Mouse (Mus musculus) gastrocnemius, postnatal 36 days (tissue): ENCODE data around the gene Fam83d. TPM values are rescaled to one million over a fixed set of nuclear protein-coding genes. Genes with fewer than 3 reads are reported as not detected.
A peak's percentile ranks its signal among the peaks of the same experiment; 100 is the strongest.

ENCODE experiments used
- DNase-seq, 2 experiments: peaks; one replicate each; pipeline ENCODE4 v3.0.0; 2022
- intact Hi-C: fragments of 180-260 bp; cut with DNase I; formaldehyde crosslinking; loops from one replicate; pipeline ENCODE4 v1.15.1; 2025
- total RNA-seq, 2 experiments: library from RNA; stranded (reverse); gene quantifications; 2 replicates each; pipeline ENCODE4 v1.2.3; 2021

Fam83d gene
- total RNA-seq, 2 experiments from 2014 or later = 1.1 to 1.7 TPM

DNA sequence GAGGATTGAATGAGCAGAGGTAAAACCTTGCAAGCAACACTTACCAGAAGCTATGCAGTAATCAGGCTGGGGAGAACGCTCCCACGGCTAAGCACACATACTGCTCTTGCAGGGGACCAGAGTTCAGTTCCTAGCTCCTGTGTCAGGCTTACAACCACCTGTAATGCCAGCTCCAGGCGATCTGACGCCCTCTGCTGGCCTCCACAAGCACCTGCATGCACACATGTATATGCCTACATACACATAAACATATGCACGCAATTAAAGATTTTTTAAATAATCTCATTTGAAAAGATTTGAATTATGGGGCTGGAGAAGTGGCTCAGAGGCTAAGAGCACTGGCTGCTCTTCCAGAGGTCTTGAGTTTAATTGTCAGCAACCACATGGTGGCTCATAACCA lies 25.5 kb upstream of the Fam83d start:
- intact Hi-C loops = loop anchor here (5.0 kb wide), 1 partner anchor 75 kb away; the partner anchor contains the start of gene Ppp1r16b
- no peak for DNase-seq

DNA sequence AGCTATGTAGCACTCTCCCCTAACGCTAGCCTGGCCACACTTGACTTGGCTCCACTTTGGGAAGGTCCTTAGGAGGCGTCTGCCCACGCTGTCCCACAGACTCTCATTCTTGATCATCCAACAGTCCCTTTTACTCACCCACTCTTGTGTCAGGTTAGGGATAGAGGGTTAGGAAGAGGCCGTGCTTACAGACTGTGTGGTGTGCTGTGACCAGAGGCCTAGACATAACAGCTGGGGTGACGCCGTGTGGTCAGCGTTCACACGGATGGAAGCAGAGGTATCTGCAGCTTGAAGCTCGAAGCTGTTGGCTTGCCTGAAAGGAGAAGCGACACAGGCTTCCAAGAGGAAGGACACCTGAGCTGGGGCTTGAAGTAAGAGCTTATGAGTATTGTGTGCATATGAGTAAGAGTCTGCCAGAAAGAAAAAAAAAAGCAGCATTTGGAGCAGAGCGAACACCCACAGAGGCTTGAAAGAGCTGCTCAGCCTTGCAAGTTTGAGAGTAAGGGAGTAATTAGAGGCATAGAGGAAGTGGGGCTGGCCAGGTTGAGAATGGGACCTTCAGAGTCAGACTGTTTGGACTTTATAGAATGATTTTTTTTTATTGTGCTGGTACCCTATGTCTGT lies 24.3 kb upstream of the Fam83d start:
- intact Hi-C loops = loop anchor here (5.0 kb wide), 1 partner anchor 76 kb away; the partner anchor contains the start of gene Ppp1r16b
- no peak for DNase-seq

DNA sequence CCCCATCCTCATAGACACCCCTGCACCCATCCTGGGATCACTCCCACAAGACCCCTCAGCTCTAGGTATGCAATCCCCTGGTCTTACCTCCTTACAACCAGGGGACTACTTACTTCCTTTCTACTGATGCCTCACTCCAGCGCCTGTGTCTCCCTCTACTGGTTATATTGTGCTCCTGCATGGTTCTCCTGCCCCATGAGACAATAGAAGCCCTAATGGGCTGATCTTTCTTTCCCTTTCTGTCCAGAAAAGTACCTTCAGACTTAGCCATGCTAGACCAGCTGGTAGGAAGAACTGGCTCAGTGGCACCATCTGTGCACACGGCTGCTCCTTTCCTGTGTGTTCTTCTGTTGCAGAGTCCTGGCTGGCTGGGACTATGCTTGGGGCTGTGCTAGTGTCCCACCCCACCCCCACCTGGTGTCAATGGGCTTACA lies 22.8 kb upstream of the Fam83d start:
- intact Hi-C loops = no loop called here
- no peak for DNase-seq

DNA sequence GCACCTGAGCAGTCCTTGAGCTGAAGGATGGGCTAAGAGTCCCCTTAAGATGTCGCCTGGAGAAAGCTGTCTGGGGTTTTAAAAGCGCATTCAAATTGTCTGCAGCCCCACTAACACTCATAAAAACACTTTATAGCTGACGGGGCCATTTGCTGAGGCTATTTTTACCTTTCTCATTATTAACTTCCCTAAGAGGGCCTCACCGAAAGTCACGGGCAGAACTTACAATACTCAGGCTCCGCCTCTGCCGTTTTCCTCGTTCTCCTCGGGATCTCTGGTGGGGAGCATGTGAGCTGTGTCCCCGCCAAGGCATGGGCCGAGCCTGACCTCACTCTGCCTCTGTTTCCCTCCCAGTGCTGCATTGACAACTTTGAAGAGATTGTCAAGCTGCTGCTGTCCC lies 21.7 kb upstream of the Fam83d start:
- no peak for DNase-seq
- intact Hi-C loops = no loop called here

DNA sequence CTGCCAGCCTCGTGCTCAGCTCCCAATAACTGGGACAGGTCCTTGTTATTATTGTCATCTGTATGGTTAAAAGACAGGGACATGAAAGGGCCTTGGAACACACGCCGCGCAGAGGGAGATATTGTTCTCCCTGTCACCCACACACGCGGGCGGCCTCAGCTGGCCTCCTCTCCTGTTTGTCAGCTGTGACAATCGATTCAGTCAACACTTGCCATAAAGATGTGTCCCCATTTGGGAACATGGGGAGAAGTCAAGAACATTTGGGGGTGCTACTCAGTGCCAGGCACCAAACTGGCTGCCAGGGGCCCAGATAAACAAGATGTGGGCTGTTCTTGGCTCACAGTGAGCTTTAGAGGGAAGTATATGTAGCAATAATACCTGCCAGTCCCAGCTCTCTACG lies 18.5 kb upstream of the Fam83d start:
- no peak for DNase-seq
- intact Hi-C loops = no loop called here

DNA sequence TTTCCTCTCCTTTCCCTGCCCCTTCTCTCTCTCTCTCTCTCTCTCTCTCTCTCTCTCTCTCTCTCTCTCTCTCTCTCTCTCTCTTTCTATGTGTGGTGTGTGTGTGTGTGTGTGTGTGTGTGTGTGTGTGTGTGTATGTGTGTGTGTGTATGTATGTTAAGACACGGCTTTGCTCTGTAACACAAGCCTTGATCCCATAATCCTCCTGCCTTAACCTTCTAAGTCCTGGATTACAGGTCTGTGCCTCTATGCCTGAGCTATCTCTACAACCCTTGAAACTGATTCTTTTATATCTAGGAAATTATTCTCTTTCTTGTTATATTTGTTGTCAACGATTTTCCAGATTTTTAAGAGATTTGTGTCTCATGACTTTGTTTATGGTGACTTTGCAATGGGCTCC lies 7.7 kb upstream of the Fam83d start:
- intact Hi-C loops = no loop called here
- DNase-seq = no peak

DNA sequence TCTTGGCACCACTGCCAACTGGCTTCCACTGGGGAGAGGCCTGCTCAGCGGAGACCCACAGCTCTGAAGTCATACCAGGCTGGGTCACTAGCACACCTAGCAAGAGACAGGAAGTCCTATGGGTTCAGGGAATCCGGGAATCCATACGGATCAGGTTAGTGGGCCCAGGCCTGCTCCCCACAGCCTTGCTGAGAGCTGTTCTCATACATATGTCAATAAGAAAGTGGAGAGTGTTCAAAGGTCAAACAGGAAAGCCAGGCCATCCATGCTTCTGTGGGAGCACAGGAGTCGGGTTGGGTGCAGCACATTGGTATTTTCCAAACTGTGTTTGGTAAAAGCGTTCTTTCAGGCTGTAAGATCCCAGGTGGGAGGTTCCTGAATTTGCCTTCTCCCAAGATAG lies 5.6 kb upstream of the Fam83d start:
- intact Hi-C loops = no loop called here
- no peak for DNase-seq

DNA sequence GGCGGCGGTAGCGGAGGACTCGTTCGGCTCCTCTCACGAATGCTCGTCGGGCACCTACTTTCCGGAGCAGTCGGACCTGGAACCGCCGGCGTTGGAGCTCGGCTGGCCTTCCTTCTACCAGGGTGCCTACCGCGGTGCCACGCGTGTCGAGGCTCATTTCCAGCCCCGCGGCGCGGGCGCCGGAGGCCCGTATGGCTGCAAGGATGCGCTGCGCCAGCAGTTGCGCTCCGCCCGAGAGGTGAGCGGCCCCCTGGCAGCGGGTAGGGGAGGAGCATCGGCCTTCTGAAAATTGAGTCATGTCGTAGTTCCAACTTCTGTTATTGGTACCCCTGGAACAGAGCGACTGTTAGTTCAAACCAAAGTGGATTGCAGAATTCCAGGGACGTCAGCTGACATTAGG lies 457 bp downstream of the Fam83d start:
- no peak for DNase-seq
- intact Hi-C loops = no loop called here

DNA sequence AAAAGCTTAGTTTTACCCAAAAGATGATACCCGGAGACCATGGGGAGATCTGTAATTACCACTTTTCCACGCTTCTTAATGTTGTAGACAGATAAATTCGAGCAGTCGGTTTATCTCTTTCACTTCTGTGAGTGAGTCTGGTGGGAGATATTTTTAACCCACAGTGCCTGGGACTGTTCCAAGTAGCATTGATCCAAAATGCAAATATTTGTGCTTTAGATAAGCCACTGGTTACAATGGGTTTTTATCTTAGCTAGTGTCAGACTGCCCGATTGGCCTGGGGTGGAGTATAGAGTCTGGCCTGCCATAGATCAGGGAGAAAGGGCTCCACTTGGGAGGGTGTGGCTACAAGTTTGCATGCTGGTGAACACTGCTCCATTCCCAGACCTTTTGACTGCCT lies 878 bp downstream of the Fam83d start:
- DNase-seq = no peak
- intact Hi-C loops = no loop called here

DNA sequence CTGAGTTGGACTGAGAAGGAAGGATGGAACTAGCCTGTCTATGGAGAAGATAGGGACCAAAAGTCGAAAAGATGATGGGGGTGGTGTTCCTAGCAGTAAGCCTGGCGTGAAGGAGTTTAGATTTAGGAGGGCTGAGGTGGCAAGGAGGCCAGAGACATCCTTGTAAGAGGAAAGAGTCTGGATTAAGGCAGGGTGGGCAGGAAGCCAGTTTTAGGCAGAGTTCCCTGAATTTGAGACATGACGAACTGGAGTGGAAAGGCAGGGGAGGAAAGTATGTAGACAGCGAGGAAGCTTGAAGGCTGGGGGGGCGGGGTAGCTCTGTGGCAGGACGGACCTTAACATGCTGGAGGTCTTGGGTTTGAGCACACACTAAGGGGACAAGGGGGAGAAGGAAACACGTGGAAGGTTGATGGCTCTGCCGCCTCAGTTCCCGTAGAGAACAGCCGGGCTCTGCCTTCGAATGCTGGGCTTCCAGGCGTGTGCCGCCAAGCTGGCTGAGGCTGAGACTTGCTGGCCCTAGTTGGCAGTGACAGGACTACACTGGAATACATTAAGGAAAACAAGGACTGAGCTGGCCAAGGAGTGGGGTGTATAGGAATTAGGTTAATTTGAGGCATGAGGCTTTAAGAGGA lies 2.3 kb downstream of the Fam83d start:
- DNase-seq = no peak
- intact Hi-C loops = no loop called here

DNA sequence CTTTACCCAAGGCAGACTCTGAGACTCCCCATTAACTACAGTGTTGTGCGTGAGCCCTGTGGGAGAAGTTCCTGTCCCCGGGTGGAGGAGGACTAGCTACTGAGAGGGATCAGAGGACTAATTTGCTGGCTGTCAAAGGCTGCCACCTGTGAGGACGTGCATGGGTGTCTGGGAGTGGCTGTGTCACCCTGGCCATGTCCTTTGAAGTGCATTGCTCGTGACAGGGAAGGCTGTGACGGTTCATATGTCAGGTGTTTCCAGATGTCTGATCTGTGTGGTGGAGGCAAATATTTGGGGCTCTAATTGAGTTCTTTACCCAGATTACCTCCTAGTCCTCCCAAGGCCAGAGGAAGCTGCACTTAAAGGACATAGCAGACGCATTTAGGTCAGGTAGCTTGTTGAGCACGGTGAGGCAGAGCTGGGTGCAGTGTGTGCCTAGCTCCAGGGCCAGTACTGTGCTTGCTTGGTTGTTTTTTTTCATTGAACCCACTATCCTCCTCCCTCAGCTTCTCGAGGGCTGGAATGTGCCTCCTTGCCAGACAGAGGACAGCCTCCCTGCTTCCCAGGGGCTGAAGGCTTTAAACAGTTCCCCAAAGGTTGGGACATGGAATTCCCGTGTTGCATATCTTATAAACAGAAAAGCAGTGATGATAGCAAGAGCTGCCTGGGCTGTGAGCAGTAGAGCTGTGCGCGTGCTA lies 3.3 kb downstream of the Fam83d start:
- no peak for DNase-seq
- intact Hi-C loops = no loop called here

DNA sequence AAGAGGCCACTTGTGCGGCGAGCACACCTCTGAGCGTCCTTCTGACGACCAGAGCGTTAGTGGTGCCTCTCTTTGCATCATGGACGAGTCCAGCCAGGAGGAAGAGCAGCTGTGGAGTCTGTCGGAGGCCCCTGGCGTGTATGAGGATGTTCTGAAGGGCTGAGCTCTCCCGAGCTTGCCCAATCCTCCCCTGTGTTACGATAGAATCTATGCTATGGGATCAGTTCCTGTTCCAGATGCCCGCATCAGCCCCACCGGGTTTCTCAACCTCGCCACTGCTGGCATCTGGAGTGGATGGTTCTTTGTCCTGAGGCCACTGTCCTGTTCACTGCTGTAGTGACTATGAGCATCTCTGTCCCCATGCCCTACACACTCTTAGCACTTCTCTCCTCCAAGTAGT lies 4.9 kb downstream of the Fam83d start:
- intact Hi-C loops = no loop called here

DNA sequence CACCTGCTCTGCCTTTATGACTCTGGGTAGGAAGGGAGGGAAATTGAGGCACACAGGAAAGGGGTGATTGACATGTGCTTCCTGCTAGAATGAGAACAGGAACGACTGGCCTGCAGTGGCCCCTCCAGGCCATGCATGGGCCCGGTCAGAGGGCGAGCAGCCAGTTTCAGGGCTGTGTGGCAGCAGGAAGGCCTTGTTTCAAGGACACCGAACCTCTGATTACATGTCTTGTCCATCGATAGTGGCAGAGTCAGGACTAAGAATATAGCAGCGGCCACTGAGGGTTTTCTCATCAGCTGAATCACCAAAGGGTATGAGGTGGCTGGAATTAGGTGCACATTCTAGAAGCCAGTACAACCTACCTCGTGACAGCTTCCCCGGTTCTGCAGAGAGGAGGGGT lies 7.0 kb downstream of the Fam83d start:
- DNase-seq = no peak
- intact Hi-C loops = no loop called here

More for the DNA sequence above, 4.9 kb downstream of the Fam83d start:
- DNase-seq = no peak

DNA sequence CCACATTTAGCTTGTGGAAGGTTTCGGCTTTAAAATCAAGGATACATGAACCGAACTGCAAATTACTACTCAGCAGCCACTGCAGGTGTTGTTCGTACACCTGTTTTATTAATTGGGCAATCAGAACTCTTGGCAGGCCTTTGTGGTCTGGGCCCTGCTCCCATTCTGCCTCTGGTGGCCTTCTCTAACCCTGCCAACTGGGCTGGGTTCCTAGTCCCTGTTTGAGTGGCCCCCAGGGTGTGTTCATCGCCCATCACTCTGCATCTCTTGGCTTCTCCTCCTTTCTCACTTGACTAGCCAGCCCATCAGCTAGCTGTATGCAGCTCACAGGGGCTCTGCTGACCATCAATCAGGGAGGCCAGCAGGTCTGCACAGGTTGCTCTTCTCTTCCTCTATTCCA lies 8.8 kb downstream of the Fam83d start:
- intact Hi-C loops = no loop called here
- no peak for DNase-seq

DNA sequence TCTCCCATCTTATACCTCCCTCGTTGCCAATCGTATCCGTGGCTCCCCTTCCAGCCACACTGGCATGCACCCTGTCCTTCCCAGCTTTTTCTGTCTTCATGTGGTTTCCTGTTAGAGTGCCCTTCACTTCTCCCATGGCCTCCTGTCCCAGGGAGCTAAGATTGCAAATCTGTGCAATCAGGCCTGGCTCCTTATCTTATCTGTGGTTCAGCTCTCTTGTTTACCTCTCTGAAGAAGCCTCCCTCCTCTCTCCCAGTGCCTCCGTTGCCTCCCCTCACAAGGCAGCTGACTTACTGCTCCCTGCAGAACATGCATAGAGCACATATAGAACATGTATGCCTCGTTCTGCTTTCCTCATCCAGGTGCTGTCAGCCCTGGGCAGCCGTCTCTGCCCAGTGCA lies 9.6 kb downstream of the Fam83d start:
- intact Hi-C loops = no loop called here
- no peak for DNase-seq

DNA sequence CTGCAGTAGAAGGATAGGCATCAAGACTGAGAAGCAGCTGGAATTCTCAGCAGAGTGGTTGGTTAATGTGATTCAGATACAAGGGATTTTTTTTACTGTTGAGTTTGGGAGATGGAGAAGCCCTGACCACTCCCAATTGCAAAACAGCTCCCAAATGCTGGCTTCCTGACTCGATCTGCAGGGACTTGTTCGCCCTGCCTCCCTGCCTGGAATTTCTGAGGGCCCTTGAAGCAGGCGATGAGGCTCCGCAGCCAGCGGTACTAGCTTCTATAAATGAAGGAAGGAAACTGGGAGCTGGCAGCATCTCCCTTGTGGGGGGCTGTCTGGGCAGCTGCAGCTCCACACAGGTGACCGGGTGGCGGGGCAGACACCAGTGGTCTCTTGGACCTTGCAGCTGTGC lies 10.5 kb downstream of the Fam83d start:
- DNase-seq = no peak
- intact Hi-C loops = no loop called here

DNA sequence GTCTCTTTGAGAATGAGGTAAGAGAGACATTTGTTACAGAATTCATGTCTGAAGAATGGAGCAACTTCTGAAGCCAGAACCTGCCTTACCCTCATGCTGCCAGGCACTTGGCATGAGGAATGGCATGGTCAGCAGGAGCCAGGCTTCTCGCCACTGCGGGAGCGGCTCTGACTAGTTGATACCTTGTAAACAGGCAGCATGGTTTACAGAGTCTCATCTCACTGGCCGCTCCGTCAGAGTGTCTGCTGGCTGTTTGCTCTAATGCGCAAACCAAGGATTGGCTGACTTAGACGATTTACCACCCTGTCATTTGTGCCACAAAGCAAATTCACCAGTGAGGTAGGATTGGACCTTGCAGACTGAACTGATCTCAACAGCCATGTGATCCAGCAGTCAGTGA lies 13.2 kb downstream of the Fam83d start:
- intact Hi-C loops = no loop called here
- DNase-seq = peak in 1 of 2 experiments; percentile 28

DNA sequence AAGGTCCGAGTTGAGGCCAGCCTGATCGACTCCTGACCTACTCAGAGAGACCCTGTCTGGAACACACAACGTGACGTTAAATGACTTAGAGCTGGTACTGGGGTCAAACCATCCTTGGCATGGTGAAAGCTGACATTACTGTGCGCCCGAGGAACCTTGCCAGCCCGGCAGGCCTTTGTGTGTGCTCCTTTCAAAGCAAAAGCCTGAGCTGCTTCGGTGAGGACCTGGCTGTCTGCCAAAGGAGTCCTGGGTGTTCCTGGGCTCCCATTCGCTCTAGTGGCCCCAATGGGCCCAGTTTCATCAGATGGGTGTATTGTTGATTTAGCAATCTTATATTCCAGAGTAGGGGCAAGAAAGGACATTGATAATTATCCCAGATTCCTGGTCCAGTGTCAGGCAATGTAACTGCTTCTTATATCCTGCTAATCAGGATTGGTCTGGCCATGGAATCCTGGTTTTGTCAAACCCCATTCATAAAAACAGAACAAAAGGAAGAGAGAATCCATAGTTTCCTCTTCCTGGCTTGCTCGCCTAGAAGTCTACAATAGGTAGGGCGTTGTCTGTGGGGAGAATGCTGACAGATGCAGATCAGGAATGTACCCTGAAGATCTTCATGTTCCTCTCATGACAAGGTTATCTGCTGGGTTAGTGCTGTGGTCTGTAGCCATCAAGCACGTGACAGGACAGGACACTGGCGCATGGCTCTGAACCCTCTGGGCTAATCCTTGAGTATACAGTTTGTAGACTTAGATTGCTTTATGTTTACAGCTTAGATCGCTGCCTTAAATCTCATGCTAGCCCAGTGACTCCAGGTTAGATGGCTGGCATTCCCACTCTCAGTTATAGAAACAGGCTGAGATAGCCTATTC lies 19.3 kb downstream of the Fam83d start:
- intact Hi-C loops = no loop called here

DNA sequence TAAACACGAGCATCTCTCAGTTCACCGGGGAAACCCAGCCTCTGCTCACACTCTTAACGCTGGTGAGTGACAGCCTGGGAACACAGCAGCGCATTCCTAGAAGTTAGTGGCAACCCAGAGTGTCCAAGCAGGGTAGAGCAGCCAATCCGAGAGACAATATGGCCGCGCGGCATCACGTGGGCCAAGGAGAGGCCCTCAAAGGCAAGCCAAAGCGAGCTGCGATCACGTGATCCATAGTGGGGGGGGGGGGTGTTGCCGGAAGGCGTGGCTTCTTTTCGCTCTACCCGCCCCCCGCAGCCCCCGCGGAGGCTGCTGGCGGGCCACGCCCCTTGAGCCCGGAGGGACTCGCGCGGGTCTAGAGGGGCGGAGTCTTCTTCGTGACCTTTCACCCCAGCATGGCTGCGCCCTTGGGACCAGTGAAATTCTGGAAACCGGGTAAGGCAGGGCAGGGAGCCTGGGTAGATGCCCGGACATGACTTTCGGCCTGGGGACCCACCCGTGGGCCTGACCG lies 26.7 kb downstream of the Fam83d start, which contains the start of gene Dhx35:
Gene Dhx35, plus strand, starts transcription at position 314 of the 511 bp plus-strand sequence.
- DNase-seq = peak; percentile 85 to 93
- intact Hi-C loops = no loop called here

More for the DNA sequence above, 19.3 kb downstream of the Fam83d start:
- DNase-seq = no peak

DNA sequence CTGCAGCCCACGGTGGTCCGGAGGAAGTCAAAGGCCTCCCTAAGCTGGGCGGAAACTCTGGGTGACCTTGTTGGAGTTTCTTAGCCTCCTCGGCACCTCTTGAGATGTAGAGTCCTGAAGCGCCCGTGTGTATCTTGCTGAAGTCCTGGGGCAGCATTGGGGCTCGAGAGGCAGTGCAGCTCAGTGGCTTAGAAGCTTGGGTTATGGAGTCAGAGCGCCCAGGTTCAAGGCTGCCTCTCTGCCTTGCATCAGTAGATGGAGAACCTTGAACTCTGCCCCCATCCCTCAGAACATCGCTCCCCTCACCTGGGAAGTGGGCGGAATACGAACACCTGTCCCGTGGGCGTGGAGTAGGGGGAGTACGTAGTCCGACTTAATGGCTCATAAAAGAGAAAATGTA lies 27.1 kb downstream of the Fam83d start:
- no peak for DNase-seq
- intact Hi-C loops = no loop called here

DNA sequence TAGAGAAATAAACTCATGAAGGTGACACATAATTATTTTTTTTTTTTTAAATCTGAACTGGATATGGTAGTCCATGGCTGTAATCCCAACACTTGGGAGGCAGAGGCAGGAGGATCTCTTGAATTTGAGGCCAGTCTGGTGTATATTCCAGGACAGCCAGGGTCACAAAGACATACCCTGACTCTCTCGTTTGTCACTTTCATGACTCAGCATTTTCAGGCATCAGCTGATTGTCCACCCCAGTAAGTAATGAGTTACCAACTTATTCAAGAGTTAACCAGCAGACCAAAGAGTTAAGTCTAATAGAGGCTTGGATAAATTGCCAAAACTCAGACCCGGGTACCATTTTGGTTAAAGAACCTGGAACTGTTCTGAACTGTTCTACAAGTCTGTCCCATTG lies 28.0 kb downstream of the Fam83d start:
- intact Hi-C loops = no loop called here
- no peak for DNase-seq
